Mouse (Mus musculus) embryonic fibroblast, embryonic 13.5 days (primary cell): Measurements from ENCODE around the gene Cnpy4.

ENCODE experiments used
- CTCF ChIP-seq: IDR thresholded peaks from 2 replicates; pipeline ENCODE4 v1.5.1; 2011; ENCODE audit warnings: mild to moderate bottlenecking, control low read depth, low read length, moderate library complexity, borderline replicate concordance; ENCODE audit not compliant: insufficient read depth
- POLR2A ChIP-seq: IDR thresholded peaks from 2 replicates; pipeline ENCODE4 v1.6.1; 2011; ENCODE audit warnings: low read depth, mild to moderate bottlenecking, control low read depth, low read length, moderate library complexity

- TF ChIP-seq CTCF (no peak), POLR2A (no peak)
Observed at GRCm38 (mm10) chr5:138173217-138173616, 14.1 kb upstream of the Cnpy4 start.
